In the genomic region with DNA sequence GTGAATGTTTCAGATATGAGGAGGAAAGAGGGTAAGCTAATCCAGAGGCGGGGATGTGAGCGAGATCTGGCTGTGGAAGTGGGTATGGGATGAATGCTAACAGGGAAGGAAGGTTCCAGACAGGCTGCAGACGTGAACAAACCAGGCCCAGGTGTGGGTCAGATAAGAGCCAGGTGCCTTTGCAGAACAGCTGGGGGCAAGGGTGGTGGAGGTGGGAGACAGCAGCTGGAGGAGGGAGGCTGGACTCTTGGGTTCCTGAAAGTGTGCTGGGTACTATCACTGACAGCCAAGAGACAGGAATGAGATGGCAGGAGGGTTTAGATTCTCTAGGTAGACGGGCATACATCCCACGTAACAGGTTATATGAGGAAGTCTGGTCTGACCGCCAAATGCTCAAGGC, we compare ENCODE assay signal across 13 mouse cellular contexts. TPM values are rescaled to one million over a fixed set of nuclear protein-coding genes. Genes with fewer than 3 reads are reported as not detected.
"Had no signal": no experiment of that assay in that cellular context is flagged by ENCODE, and none has a peak within 500 bp of the region (broad histone marks: within the 10 kb centered on the region; RNA-seq: fewer than 3 reads in every experiment).

No protein-coding gene starts in this region.

- H3K27me3 ChIP-seq: limb, embryonic 12.5 days; lung, embryonic 15.5 days; neural tube, embryonic 13.5 days had no signal

- H3K9me3 ChIP-seq: limb, embryonic 12.5 days; lung, embryonic 15.5 days; neural tube, embryonic 13.5 days had no signal

- H3K9ac ChIP-seq: limb, embryonic 12.5 days; lung, embryonic 15.5 days; neural tube, embryonic 13.5 days had no signal

- H3K27ac ChIP-seq: limb, embryonic 12.5 days; neural tube, embryonic 13.5 days had no signal

- DNase-seq: kidney, adult 8-10 months; kidney, postnatal 25 days; layer of hippocampus, adult 9-11 months; lung, postnatal 36 days; right cerebral cortex, postnatal 4 days; spleen, adult 18-20 months; thymus, postnatal 36 days had no signal

- H3K36me3 ChIP-seq: limb, embryonic 12.5 days; lung, embryonic 15.5 days; neural tube, embryonic 13.5 days had no signal

- ATAC-seq: intestine, embryonic 16.5 days had no signal

- H3K4me2 ChIP-seq: limb, embryonic 12.5 days; lung, embryonic 15.5 days; neural tube, embryonic 13.5 days had no signal

- H3K4me3 ChIP-seq: limb, embryonic 12.5 days; lung, embryonic 15.5 days; neural tube, embryonic 13.5 days had no signal

RNA-seq across cellular contexts. Expression of a gene that starts 2.8 kb away (rescaled TPM):
- total RNA-seq: left cerebral cortex, postnatal 36 days; monocyte, adult 5-6 weeks had no signal
